Mouse (Mus musculus): ENCODE data around the gene Jmjd1c.

- TF ChIP-seq CTCF (IDR thresholded peaks at IDR 0.05; ENCODE audit: control insufficient read depth, insufficient read depth, insufficient read length), result no peak
- no peak for TF ChIP-seq USF1 (IDR thresholded peaks at IDR 0.05; ENCODE audit: low read depth)
Measured at GRCm38 (mm10) chr10:67174049-67174448, 78.1 kb downstream of the Jmjd1c start.
